Mouse (Mus musculus): ENCODE measurements around the gene Fbxo21. TPM values are rescaled to one million over a fixed set of nuclear protein-coding genes. Genes with fewer than 3 reads are reported as not detected.

The Fbxo21 gene
- total and polyA plus RNA-seq, 3 experiments: 33.6 to 37.8 (median 34.1) TPM

- TF ChIP-seq POLR2A (IDR thresholded peaks at IDR 0.05; ENCODE audit: insufficient read depth, low read depth, low read length) (no peak), CTCF (IDR thresholded peaks at IDR 0.05) (no peak), EP300 (IDR thresholded peaks at IDR 0.05; ENCODE audit: insufficient read depth, low read depth, low read length) (no peak)
- Histone ChIP-seq H3K4me3 (no peak overlapping the region), H3K36me3 (ENCODE audit: control insufficient read depth, insufficient read depth, low read length) (no peaks in the 10 kb centered on the region), H3K9ac (ENCODE audit: low read depth, low read length) (no peak overlapping the region), H3K27ac (no peak overlapping the region), H3K4me1 (ENCODE audit: control insufficient read depth, insufficient read depth, low read length) (peaks cover 3% of the 10 kb centered on the region; the same call in 1 of the 2 replicates), H3K27me3 (ENCODE audit: control insufficient read depth, insufficient read depth, low read length) (no peaks in the 10 kb centered on the region), H3K79me2 (replicated peaks; ENCODE audit: control insufficient read depth, insufficient read depth, low read length) (no peaks in the 10 kb centered on the region)
- DNase-seq: no peak
- 77% methylated on average over 8 of the region's 8 CpGs for WGBS
- intact Hi-C loops (cut with DNase I): no loop called here
Observed at GRCm38 (mm10) chr5:117995372-117995901, 18.9 kb downstream of the Fbxo21 start.

- H3K4me1 ChIP-seq (ENCODE audit: control insufficient read depth, insufficient read depth, low read length): peaks cover 3% of the 10 kb centered on the region; the same call in 1 of the 2 replicates
- WGBS: 79% methylated on average over 6 of the region's 6 CpGs
- no peak overlapping the region for H3K9ac ChIP-seq (ENCODE audit: low read depth, low read length)
- no peaks in the 10 kb centered on the region for H3K79me2 ChIP-seq (replicated peaks; ENCODE audit: control insufficient read depth, insufficient read depth, low read length)
- no peaks in the 10 kb centered on the region for H3K27me3 ChIP-seq (ENCODE audit: control insufficient read depth, insufficient read depth, low read length)
- no peak overlapping the region; the same call in 1 of the 2 replicates for H3K27ac ChIP-seq
- intact Hi-C loops (cut with DNase I): no loop called here
- no peak overlapping the region for H3K4me3 ChIP-seq
- no peaks in the 10 kb centered on the region for H3K36me3 ChIP-seq (ENCODE audit: control insufficient read depth, insufficient read depth, low read length)
- DNase-seq: no peak
- TF ChIP-seq CTCF (IDR thresholded peaks at IDR 0.05) (no peak), EP300 (IDR thresholded peaks at IDR 0.05; ENCODE audit: insufficient read depth, low read depth, low read length) (no peak), POLR2A (IDR thresholded peaks at IDR 0.05; ENCODE audit: insufficient read depth, low read depth, low read length) (no peak)
Observed at GRCm38 (mm10) chr5:117995911-117996310, 19.4 kb downstream of the Fbxo21 start.

GRCm38 (mm10) chr5:117996581-117996980 is 20.1 kb downstream of the Fbxo21 start:
- intact Hi-C loops (cut with DNase I): no loop called here
- H3K4me1 ChIP-seq (ENCODE audit: control insufficient read depth, insufficient read depth, low read length): peaks cover 3% of the 10 kb centered on the region; the same call in 1 of the 2 replicates
- DNase-seq: no peak
- WGBS: 90% methylated on average over 6 of the region's 6 CpGs
- TF ChIP-seq CTCF (IDR thresholded peaks at IDR 0.05) (no peak), POLR2A (IDR thresholded peaks at IDR 0.05; ENCODE audit: insufficient read depth, low read depth, low read length) (no peak), EP300 (IDR thresholded peaks at IDR 0.05; ENCODE audit: insufficient read depth, low read depth, low read length) (no peak)
- H3K79me2 ChIP-seq (replicated peaks; ENCODE audit: control insufficient read depth, insufficient read depth, low read length): no peaks in the 10 kb centered on the region
- H3K4me3 ChIP-seq: no peak overlapping the region
- H3K27ac ChIP-seq: no peak overlapping the region
- no peaks in the 10 kb centered on the region for H3K36me3 ChIP-seq (ENCODE audit: control insufficient read depth, insufficient read depth, low read length)
- no peak overlapping the region for H3K9ac ChIP-seq (ENCODE audit: low read depth, low read length)
- no peaks in the 10 kb centered on the region for H3K27me3 ChIP-seq (ENCODE audit: control insufficient read depth, insufficient read depth, low read length)

- no peak for TF ChIP-seq CTCF (IDR thresholded peaks at IDR 0.05)
- TF ChIP-seq EP300 (IDR thresholded peaks at IDR 0.05; ENCODE audit: insufficient read depth, low read depth, low read length): 0 out of 2 replicates have a peak, but pooled peaks have one; percentile 18
- TF ChIP-seq POLR2A (IDR thresholded peaks at IDR 0.05; ENCODE audit: insufficient read depth, low read depth, low read length): no peak
- no peaks in the 10 kb centered on the region for H3K79me2 ChIP-seq (replicated peaks; ENCODE audit: control insufficient read depth, insufficient read depth, low read length)
- H3K27ac ChIP-seq: no peak overlapping the region; the same call in 1 of the 2 replicates
- H3K4me3 ChIP-seq: no peak overlapping the region
- no peaks in the 10 kb centered on the region for H3K36me3 ChIP-seq (ENCODE audit: control insufficient read depth, insufficient read depth, low read length)
- peak; percentile 27 to 42 for DNase-seq
- H3K27me3 ChIP-seq (ENCODE audit: control insufficient read depth, insufficient read depth, low read length): no peaks in the 10 kb centered on the region
- H3K9ac ChIP-seq (ENCODE audit: low read depth, low read length): no peak overlapping the region
- intact Hi-C loops (cut with DNase I): no loop called here
- WGBS: 48% methylated on average over 10 of the region's 10 CpGs
- H3K4me1 ChIP-seq (ENCODE audit: control insufficient read depth, insufficient read depth, low read length): peaks cover 3% of the 10 kb centered on the region; the same call in 1 of the 2 replicates
Observed at GRCm38 (mm10) chr5:117997434-117997970, 21.0 kb downstream of the Fbxo21 start.

GRCm38 (mm10) chr5:117999061-117999460 is 22.5 kb downstream of the Fbxo21 start:
- no peak overlapping the region for H3K4me3 ChIP-seq
- no peak overlapping the region for H3K9ac ChIP-seq (ENCODE audit: low read depth, low read length)
- TF ChIP-seq POLR2A (IDR thresholded peaks at IDR 0.05; ENCODE audit: insufficient read depth, low read depth, low read length) (no peak), EP300 (IDR thresholded peaks at IDR 0.05; ENCODE audit: insufficient read depth, low read depth, low read length) (no peak), CTCF (IDR thresholded peaks at IDR 0.05) (no peak)
- H3K36me3 ChIP-seq (ENCODE audit: control insufficient read depth, insufficient read depth, low read length): no peaks in the 10 kb centered on the region
- peaks cover 3% of the 10 kb centered on the region; the same call in 1 of the 2 replicates for H3K4me1 ChIP-seq (ENCODE audit: control insufficient read depth, insufficient read depth, low read length)
- H3K27ac ChIP-seq: no peak overlapping the region
- H3K79me2 ChIP-seq (replicated peaks; ENCODE audit: control insufficient read depth, insufficient read depth, low read length): no peaks in the 10 kb centered on the region
- 86% methylated on average over 7 of the region's 7 CpGs for WGBS
- H3K27me3 ChIP-seq (ENCODE audit: control insufficient read depth, insufficient read depth, low read length): no peaks in the 10 kb centered on the region
- DNase-seq: no peak
- intact Hi-C loops (cut with DNase I): no loop called here

GRCm38 (mm10) chr5:117999584-117999983 is 23.1 kb downstream of the Fbxo21 start:
- Histone ChIP-seq H3K4me1 (ENCODE audit: control insufficient read depth, insufficient read depth, low read length) (peaks cover 3% of the 10 kb centered on the region; the same call in 1 of the 2 replicates), H3K79me2 (replicated peaks; ENCODE audit: control insufficient read depth, insufficient read depth, low read length) (no peaks in the 10 kb centered on the region), H3K9ac (ENCODE audit: low read depth, low read length) (no peak overlapping the region), H3K27me3 (ENCODE audit: control insufficient read depth, insufficient read depth, low read length) (no peaks in the 10 kb centered on the region), H3K36me3 (ENCODE audit: control insufficient read depth, insufficient read depth, low read length) (no peaks in the 10 kb centered on the region), H3K4me3 (no peak overlapping the region), H3K27ac (no peak overlapping the region)
- WGBS: 72% methylated on average over 11 of the region's 11 CpGs
- TF ChIP-seq POLR2A (IDR thresholded peaks at IDR 0.05; ENCODE audit: insufficient read depth, low read depth, low read length) (no peak), EP300 (IDR thresholded peaks at IDR 0.05; ENCODE audit: insufficient read depth, low read depth, low read length) (no peak), CTCF (IDR thresholded peaks at IDR 0.05) (no peak)
- intact Hi-C loops (cut with DNase I): no loop called here
- no peak for DNase-seq
